Mouse (Mus musculus): ENCODE results near the gene Spink8.
"Not testable (repeated sequence)": the region's sequence is repeated elsewhere in the genome, so short reads cannot be mapped to it uniquely, and the experiment has no call there.

The Spink8 gene

DNA sequence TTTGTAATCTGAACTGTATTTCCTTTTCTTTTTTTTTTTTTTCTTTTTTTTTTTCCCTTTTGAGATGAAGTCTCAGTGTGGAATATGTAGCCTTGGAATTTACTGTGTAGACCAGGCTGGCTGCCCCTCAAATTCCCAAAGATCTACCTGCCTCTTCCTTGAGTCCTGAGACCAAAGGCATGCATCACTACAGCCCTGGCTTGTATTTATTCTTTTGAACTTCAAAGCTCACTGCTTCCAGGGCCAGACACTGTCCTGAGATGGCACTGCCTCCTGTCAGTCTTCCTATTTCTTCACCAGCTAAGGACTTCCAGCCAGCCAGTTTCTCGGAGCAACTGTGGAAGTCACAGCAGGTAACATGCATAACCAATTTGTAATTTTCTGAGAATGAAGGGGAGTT lies at the start of gene Spink8:
TSS of gene Spink8 (plus strand) at position 301 of the 400 bp plus-strand sequence.
- DNase-seq, result no peak

DNA sequence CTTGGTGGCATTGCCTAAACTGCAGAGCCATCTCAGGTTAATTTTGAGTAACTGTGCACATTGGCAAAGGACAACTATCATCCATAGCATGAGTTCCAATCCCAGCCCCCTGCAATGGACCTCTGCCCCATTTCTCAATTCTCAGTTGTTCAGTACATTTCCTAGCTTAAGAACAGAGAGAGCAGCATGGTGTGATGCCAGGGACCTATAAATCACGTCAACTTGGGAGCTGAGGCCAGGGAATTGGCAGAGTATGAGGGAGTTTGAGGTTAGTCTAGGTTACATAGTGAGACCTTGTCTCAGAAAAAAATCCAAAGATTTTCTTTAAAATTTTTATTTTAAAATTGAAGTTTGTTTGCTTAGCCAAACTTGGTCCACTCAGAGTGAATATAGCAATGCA lies 45.2 kb upstream of the Spink8 start:
- not testable (repeated sequence) for DNase-seq

DNA sequence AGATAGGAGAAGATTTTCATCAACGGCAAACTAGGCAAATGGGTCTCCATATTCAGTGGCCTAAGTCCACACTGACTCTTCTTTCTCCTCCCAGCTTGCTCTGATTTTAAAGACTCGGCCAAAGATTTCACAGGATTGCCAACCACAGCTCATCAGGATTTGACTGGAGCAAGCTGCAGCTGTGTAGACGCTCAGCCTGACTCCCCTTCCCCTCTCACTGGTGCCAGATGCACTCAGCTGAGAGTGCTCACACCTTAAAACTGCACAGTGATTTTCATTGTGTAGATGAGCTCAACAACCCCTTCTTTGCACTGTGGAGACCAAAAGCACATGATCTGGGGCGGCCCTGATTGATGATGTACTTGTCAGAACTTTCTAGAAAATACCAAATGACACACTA lies 21.5 kb upstream of the Spink8 start, which contains the start of gene Fbxw27:
TSS of gene Fbxw27 (minus strand) at position 101 of the 400 bp plus-strand sequence.
- DNase-seq, result not testable (repeated sequence)

DNA sequence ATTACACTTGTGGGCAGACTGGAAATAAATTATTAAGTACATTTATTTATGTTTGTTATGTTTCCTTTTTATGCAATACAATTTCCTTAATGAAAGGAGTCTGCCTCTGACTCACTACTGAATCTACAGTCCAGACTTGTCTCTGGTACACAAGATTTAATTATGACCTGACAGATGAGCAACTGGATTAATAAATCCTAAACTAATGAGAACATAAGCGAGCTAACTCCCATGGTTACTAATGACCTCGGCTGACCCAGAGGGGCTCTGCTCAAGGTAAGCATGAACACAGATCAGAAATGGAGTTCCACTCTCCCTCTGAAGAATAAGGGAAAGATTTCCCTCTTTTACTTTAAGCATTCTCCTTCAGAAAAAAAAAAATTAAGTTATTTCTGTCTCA lies 16.9 kb upstream of the Spink8 start:
- DNase-seq, result no peak

DNA sequence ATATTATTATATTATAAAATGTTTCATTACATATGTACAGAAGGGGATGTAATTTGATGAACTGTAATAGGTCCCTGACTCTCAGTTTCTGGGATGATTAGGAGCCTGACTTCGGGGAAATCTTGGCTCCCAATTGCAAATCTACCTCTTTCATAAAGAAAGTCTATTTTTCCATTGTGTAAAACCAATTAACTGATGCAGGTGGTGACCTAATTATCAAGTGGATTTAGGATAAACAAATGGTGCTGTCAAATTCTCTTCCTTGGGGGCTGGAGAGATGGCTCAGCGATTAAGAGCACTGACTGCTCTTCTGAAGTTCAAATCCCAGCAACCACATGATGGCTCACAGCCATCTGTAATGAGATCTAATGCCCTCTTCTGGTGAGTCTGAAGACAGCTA lies 16.3 kb upstream of the Spink8 start:
- no peak for DNase-seq

DNA sequence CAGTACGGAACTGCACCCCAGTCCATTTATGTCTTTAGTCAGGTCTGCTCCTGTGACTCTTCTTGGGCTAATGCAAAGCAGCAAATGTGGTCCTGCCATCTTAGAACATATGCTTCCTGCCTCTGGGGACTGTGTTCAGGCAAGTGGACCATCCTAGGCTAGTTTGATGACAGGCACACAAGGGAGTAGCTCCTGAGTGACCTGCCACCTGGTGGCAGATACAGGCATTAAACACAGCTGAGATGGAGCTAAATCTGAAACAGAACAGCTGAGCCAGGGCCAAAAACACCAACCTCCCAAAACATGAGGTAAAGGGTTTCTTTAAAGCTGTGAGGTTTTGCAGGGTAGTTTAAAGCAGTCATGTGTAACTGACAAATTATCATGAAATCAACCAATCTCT lies 14.0 kb upstream of the Spink8 start:
- peak in 1 of 2 experiments; percentile 11 for DNase-seq

DNA sequence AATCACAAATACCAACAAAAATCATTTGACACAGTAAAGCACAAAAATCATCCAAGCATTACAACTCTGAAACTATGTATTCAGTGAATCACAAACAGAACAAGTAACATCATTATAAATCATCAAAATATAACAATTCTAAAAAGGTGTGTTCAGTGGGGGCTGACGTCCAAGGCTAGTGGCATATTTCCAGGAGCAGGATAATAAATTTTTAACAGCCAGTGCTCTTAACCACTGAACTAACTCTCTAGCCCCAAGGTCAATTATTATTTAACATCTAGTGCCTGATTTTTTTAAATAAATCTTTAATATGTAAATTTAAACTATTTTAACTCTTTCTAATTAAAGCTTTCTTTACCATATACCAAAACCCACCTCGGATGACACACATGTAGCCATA lies 6.5 kb upstream of the Spink8 start:
- DNase-seq, result not testable (repeated sequence)

DNA sequence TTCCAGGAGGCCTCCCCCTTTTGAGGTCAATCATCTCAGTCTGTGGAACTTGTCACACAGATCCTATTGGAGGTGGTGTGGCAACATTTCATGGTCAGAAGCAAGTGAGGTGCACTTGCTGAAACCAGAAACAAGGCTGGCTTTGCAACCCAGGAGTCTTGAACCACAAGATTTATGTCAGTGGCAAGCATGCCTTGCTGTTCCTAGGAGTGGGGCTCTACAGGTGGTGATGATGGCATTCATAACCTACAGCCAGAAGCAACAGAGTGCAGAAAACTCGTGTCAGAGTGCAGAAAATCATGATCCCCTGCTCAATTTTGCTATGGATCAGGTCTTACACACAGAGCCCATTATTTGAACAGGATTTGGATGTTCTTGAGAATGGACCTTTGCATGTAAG lies 5.8 kb upstream of the Spink8 start:
- DNase-seq, result no peak

DNA sequence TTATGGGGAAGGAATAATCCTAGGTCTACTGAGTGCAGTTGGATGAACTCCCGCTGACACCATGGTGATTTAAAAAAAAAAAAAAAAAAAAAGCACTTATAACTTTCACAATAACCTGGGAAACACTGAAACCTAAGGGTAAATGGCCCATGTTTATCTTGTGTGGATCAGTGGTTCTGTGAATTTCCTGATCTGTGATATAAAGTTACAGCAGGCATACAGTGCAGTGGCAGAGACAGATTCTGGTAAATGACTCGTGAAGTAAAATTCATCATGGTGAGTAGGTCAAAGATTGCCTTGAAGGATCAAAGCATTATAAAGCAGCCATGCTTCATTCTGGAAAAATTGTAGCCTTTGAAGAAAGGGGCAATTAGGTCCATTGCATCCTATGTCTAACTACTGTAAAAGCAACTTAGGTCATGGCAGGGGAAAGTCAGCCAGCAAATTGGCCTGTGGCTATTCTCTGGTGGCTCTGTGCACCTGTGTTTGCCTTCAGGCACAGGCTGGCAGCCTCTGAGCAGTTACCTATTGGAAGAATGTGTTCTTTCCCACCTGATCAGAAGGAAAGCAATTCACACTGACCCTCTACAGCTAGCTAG lies 5.3 kb upstream of the Spink8 start:
- no peak for DNase-seq

DNA sequence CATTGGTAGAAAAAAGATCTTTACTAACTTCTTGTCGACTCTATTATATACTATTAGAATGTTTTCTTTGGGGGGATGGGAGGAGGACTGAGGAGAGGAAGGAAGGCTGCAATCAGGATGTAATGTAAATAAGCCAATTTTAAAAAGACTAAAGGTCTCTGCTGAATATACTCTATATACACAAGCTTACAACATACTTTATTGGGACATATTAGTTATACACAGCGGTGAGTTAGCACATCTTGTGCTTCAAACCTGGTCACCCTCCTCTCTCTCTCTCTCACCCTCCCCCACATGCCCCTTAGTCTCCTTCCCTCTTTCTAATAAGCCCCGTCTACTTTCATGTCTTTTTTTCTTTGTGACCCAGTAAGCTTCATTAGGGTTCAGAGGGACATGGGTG lies 4.2 kb upstream of the Spink8 start:
- no peak for DNase-seq

DNA sequence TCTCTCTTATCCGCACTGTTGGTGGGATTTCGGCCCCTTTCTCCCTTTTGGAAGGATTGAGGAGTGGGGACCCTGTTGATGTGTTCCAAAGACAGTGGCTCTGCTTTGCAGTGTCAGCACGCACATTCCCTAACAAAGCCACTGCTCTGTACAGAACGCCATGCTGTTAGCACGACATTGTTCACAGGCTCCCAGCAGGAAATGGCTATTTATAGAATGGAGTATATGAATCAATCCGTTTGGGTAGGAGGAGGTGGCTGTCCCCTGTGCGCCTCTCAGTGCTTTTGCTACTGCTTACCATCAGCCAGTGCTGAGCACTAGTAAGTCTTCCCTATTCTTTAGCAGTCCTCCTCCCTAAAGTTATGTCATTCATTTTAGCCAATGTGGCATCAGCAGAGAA lies 1.3 kb downstream of the Spink8 start:
- DNase-seq, result no peak

DNA sequence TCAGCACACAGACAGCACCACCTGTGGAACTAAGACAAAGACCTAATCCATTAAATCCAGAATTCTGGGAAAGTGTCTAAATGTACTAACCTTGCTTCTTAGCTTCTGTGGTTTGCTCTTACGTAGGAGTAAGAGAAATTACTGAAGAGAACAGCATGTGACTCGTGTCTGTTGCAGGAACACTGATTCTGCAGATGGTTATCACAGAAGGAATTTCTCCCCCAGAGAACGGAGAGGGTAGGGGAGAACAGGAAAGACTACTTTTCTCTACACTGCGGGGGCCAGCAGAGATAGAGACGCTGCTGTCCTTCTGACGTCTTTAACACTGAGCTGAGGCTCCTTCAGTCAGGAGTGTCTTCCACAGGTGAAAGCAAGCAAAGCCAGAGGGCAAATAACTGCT lies 4.3 kb downstream of the Spink8 start:
- no peak for DNase-seq

DNA sequence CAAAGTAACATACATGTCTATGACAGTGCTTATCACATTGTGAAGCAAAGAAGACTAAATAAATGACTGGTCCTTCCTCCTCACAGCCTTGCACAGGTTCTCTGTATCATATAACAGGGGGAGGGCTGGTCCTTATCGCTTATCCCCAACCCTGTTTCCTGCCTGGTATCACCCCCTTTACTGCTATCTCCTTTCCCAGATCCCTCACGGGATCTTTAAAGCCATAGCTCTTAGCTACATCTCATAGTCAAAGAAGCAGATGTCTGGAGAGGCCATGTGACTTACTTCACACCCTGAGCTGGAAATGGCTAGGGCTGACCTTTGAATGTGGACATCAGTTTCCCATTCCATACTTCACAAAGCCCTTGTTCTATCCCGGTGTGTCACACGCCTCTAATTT lies 13.7 kb downstream of the Spink8 start:
- no peak for DNase-seq

DNA sequence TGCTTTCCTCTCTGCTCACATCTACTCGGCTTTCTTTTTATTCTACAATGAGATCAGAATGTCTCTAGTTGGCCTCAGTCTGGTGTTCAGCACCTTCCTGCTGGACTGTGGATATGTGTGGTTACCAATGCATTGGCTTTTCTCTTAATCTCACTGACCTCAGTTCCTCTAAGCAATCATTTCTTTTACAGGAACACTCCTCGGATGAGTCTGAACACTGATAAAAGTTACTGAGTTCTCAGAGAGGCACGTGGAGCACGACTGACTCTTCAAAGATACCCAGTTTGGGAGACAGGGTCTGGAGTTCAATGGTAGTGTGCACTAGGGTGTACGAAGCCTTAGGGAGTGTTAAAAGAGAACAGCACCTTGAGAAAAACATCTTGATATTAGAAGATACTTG lies 14.1 kb downstream of the Spink8 start:
- no peak for DNase-seq

DNA sequence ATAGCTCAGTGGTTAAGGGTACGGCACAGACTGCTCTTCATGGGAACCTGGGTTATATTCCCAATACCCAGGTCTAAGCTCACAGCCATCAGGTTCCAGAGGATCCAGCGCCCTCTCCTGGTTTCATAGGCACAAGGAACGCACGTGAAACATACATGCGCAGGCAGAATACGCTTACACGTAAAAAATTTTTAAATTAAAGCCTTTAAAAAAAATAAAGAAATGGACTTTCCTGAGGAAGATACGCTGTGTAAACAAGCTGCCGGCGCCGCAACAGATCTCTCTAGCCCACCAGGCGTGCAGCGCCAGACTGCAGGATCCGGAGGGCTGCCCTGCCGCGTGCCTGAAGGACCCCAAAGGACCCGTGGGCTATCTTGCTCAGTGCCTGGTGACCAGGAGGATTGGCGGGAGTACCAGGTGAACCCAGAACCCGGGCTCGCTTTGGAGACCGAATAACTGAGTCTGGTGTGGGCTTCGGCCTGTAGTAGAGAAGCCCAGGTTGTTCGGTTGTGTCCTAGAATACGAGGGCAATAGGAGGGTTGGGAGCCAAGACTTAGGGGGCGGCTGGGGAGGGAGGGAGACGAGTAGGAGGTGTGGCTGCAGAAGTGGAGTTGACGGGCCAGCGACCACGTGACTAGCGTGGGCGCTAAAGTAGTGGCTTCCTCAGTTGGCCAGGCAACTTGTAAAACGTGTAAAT lies 20.5 kb downstream of the Spink8 start, which contains the start of gene Nme6:
TSS of gene Nme6 (plus strand) at position 359 of the 697 bp plus-strand sequence.
- peak; percentile 80 to 84 for DNase-seq

DNA sequence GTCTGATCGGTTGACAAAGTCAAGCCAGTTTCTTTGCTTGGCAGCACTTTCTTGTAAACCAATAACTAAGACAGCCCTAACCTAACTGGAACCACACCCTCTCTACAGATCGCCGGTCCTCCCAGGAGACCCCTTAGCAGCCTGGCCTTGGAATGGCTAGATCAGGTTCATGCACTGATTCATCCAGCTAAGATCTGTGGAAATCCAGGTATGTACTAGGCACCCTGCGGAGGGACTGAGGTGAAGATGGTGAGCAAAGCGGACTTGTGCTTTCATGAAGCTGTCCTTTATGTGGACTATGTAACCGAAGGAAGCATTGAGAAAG lies 21.0 kb downstream of the Spink8 start:
- DNase-seq, result peak in 1 of 2 experiments; percentile 3

DNA sequence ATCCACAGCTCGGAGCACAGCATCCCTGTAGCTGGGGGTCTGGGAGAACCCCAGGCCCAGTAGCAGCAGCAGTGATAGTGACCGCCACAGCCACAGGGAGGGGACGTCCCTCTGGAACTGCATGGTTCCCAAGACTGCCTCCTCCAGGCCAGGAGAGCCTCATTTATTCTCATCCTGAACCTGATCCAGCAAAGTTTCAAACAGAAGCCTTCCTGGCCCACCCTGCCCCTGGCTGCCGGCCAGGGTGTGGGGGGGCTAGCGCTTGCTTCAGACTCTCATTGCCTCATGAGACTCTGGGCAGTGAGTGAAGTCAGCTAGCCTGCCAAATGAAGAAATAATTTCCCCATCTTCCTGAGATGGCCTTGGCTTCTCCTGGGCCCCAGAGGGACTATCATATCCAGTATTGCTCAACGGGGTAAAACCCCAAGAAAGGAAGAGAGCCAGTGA lies 37.3 kb downstream of the Spink8 start, which contains the start of gene Camp:
TSS of gene Camp (minus strand) at position 306 of the 447 bp plus-strand sequence.
- peak; percentile 57 to 60 for DNase-seq

DNA sequence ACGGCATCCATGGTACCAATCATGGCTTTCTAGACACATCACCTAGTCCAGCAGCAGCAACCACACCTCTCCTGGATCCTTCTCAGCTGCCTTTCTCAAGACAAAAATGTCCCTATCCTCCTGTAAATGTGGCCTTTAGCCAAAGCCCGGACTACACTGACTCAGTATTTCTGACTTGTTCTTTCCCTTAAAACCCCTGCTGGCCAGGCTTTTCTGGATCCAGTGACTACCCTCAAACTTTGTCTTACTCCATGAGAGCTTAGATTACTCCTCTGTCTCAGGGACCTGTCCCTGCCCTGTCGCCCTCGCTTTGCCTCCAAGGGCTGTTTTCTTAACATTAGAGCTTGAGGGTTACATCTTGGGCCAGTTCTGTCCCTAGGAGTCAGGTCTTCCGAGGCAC lies 38.0 kb downstream of the Spink8 start:
- DNase-seq, result no peak

DNA sequence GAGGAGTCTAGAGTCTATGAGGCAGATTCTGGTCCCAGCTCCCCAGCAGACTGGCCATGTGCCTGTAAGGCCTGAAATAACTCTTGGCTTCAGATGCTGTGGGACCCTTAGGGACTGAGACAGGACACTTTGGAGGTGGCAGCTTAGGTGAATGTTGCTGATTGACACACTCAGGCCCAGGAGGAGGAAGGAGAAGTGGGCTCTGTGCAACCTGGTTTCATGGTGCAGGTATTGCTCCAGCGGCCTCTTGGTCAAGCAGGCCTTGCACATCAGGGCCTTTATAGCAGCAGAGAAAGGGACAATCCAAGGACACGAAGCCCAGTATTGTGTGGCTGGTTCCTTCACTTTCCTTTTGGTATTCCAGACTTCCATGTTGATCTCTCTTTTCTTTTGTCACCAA lies 42.3 kb downstream of the Spink8 start:
- DNase-seq, result no peak

DNA sequence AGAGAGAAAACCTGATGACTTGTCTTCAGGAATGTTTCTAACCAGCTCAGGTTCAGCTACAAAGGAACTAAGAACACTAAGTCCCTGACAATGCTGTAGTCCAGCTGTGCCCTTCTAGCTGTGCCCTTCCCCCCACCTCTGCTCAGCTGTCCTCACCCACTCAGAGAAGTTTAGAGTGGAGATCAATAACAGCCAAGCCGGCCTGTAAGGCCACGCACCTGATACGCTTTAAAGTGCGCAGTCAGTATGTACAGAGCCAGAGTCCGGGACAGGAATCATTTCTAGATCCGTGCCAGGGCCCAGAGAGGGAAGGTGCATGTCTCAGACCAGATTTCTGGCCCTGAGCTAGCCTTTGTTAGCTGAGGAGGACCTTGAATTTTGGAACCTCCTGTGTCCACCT lies 43.9 kb downstream of the Spink8 start:
- no peak for DNase-seq

DNA sequence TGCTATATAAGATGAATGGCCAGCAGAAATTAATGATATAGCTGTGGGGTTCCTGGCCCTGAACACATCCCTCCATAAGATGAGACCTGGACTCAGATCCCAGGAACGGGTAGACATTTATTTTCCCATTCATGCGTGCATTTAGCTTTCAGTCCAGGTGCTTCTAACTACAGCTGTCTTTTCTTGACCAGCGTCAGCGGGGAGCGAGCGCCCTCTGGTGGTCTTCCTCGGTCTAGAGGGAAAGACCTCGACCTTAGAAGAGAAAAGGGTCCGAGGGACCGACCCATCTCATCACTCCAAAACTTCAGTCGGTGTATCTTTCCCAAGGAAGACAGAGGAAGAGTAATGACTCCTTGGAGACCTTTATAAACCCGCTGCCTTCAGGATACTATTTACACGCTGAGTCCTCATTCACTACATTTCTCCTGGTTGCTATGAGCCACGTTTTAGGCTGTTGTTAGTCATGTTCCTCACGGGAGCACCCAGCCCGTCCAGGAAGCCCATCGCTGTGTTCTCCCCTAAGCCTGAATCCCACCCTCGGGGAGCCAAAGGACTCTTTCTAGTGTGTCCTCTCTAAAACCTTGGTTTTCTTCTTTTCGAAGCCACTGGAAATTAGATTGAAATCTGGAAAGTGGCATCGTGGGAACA lies 50.4 kb downstream of the Spink8 start:
- DNase-seq, result peak; percentile 57 to 63

DNA sequence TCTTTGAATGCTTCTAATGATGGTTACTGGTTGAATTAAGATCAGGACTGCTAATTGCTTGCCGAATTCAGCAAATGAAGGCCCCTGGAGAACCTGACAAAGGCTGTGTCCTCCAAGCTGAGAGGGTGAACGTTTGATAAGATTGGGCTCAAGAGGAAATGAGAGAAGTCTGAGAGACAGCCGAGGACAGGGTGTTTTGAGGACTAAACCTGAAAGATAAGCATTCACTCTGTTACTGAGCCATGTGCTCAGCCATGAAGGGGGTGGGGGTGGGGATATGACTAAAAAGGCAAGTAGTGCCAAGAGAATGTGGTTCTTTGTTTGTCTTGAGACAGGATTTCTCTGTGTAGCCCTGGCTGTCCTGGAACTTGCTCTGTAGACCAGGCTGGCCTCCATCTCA lies 51.0 kb downstream of the Spink8 start:
- no peak for DNase-seq

DNA sequence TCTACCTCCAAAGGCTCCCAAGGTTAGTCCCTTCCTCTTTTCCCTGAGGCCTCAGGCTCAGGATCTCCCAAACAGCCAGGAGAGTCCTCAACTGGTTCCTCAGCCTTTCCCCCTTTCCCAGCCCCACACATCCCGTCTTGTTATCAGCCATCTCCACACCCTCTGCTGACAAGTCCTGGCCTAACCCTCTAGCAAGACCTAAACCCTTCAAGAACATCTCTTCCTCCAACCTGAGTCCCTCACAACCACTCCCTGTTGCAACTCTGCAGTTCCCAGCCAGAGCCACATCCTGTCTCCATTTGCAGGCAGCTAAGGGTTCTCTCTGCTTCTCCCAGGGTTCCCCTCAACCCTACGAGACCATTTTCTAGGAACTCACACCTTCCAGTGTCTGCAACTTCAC lies 54.1 kb downstream of the Spink8 start:
- no peak for DNase-seq

DNA sequence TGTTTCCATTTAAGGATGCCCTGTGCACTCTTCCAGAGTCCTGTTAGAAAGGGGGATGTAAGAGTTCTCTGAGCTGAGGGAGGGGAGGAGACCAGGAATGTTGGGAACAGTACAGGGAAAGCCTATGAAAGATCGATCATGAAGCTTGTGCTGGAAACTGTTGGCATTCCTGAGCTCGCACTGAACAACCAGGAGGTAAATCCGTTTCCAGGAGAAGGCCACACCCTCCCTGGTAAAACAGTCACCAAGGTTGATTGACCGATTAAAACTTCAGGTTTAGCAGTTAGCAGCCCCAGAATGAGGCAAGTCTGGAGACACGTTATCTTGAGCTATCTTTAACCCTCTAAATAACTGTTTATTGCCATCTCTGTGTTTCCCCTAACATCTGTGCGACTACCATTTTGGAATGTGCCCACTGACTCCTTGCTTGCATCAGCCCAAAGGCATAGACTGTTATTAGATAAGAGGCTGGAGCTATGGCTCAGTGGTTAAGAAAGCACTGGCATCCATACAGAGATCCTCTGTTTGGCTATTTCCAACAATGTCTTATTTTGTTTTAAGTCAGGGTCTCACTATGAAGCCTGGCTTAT lies 59.0 kb downstream of the Spink8 start:
- DNase-seq, result no peak
